Mouse (Mus musculus): ENCODE measurements around the gene Zfp976. TPM values are rescaled to one million over a fixed set of nuclear protein-coding genes. Genes with fewer than 3 reads are reported as not detected.
A peak's percentile ranks its signal among the peaks of the same experiment; 100 is the strongest.
"Not testable (repeated sequence)": the region's sequence is repeated elsewhere in the genome, so short reads cannot be mapped to it uniquely, and the experiment has no call there.

Zfp976 gene
- total RNA-seq (2021) = 1 to 10 TPM; 1.9 to 3.0 TPM

DNA sequence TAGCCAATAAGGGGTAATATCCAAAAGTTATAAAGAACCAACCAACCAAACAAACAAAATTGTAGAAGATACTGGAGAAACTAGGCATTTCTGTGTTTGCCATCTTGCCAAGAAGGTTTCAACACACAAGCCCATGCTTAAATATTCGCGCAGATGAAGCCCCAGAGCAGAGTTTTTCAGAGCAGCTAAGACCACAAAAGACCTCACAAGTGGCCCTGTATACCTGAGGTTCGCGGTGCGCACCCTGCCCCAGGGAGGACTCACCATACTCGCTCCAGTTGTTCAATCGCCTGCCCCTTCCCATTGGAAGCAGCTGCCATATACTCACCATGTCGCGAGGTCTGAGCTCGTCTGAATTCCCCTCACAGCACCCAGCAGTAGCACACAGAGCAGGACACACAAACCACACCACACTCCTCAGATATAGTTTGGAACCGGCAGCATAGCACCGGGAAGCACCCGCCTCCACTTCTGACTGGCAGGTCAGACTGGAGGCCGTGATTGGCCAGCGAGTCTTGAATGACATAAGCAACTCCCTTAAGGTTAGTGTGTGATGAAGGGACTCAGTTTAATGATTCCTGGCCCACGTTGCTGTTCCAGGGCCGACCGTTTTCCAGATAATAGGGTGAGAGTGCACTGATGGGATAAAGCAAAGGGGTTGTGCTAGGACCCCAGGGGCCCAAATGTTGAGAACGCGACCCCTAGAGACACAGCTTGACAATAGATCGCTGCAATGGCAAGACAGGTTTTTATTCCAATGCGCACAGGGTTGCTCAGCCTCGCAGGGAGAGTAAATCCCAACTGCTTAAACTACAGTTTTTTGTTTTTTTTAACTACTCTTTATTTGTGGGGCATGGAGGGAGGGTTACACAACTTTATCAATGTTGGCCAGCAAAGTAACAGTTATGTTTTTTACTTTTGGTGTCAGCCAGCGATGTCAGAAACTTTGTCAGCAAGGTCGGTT, at the start of gene Zfp976:
Gene Zfp976, minus strand, starts transcription at position 437 of the 964 bp plus-strand sequence.
- DNase-seq = peak; percentile 79
- intact Hi-C loops (cut with DNase I) = loop anchor here (5.0 to 10.0 kb wide), 2 partner anchors 50 to 472 kb away; partner anchors contain the start of genes Zfp936 and Zfp975

DNA sequence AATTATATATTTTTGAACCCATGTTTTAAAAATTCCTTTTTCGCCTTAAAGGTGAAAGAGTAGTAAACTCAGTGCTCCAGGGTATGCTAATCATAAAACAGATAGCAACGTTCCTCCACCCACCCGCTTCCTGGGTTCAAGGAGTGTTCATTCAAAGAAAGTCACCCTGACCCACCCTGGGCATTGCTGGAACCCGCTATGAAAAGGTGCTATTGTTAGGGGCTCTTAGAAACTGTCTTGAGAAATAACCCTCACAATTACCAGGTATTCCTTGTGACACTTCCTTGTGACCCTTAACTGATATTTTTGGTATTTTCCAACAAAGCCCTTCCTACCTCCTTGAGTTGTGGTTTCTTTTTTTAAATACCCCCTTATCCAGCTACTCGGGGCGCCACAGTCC, 37.7 kb upstream of the Zfp976 start:
- DNase-seq; intact Hi-C loops (cut with DNase I): not testable (repeated sequence)

DNA sequence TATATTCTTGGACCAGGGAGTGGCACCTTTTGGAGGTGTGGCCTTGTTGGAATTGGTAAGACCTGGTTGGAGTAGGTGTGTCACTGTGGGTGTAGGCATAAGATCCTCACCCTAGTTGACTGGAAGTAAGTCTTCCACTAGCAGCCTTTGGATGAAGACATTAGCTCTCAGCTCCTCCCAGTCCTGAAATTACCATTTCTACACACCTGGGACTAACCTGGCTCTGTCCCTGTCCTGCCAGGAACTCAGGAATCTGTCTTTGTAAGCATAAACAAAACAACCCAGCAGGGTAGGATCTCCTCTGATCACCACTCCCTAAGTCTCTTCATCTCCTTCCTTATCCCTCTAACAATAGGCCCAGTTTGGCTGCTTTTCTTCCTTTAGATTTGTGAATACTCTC, 37.3 kb upstream of the Zfp976 start:
- DNase-seq; intact Hi-C loops (cut with DNase I): not testable (repeated sequence)

DNA sequence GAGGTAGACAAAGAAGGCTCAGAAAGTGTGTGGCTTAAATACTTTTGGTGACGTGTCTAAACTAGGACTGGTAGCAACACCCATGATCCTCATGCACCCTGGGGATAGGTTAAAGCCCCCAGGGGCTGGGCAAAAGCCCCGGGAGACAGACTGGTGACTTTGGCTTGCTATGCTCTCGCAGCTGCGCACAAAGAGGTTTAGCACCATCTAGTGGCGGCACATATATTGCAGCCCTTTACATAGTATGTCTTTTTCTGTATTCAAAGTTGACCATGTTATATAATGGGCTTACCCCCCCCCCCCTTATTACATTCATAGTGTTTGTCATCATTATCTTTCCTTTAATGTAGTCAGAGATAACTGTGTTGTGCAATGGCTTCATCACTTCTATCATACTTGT, 17.8 kb upstream of the Zfp976 start:
- DNase-seq; intact Hi-C loops (cut with DNase I): not testable (repeated sequence)

DNA sequence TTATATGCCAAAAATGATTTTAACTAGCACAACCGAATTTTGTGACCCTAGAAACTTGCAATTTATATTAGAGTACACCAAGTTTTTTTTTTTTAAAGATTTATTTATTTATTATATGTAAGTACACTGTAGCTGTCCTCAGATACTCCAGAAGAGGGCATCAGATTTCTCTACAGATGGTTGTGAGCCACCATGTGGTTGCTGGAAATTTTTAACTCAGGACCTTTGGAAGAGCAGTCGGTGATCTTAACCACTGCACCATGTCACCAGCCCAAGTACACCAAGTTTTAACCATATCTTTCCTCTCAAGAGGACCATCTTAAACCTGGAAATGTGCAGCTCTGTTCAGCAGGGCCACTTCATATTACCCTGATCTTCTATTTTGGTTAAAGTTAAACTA, 12.8 kb upstream of the Zfp976 start:
- intact Hi-C loops (cut with DNase I); DNase-seq: not testable (repeated sequence)

DNA sequence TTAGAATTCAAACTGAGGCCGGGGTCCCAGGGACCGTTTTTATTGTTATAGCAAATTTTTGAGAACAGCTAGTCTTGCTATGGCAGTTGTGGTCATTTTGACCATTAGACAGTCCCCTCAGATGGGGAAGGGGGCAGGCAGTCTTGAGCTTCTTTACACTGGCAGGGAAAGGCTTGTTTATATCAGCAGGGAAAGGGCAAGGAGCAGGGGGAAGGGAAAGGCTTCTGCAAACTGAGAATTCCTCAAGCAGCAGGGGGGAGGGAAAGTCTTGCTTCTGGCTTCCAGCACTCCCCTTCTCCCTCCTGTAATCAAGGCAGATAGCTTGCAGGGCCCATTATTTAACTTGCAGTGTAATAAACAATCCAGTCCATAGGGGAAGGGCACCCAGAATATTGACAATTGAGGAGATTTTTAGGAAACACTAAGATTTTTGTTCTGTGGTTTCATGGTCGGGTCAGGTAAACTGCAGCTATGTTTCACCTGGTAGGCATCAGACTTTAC, 782 bp upstream of the Zfp976 start:
- peak in 1 of 2 experiments; percentile 4 for DNase-seq
- intact Hi-C loops (cut with DNase I) = loop anchor here (5.0 to 10.0 kb wide), 2 partner anchors 49 to 472 kb away; partner anchors contain the start of genes Zfp936 and Zfp975

DNA sequence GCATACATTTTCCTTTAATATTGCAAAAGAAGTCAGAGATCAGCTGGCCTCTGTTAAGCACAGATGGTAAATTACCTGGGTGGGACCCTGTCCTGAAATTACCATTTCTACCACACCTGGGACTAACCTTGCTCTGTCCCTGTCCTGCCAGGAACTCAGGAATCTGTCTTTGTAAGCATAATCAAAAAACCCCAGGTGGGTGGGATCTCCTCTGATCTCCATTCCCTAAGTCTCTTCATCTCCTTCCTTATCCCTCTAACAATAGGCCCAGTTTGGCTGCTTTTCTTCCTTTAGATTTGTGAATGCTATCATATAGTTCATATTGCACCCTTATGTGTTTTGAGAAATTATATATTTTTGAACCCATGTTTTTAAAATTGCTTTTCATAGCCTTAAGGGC, 11.4 kb downstream of the Zfp976 start:
- intact Hi-C loops (cut with DNase I); DNase-seq: not testable (repeated sequence)

DNA sequence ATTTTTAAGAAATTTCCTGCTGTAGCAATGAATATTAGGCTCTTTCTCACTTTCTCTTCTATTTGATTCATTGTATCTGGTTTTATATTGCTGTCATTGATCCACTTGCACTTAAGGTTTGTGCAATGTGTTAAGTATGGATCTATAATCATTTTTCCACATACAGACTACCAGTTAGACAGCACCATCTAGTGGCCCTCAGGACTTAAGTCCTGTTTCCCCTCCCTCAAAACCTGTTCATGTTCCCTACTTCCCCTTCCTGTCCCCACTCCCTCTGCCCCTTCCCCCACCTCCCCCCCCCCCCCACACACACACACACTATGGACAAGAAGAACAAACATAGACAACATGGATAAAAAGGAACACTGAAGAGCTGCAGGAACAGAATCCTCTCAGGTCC, 46.7 kb downstream of the Zfp976 start:
- intact Hi-C loops (cut with DNase I); DNase-seq: not testable (repeated sequence)

DNA sequence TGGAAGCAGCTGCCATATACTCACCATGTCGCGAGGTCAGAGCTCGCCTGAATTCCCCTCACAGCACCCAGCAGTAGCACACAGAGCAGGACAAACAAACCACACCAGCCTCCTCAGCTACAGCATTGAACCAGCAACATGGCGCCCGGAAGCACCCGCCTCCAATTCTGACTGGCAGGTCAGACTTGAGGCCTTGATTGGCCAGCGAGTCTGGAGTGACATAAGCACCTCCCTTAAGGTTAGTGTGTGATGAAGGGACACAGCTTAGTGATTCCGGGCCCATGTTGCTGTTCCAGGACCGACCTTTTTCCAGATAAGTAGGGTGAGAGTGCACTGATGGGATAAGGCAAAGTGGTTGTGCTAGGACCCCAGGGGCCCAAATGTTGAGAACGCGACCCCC, 50.0 kb downstream of the Zfp976 start, which contains the start of gene Zfp977:
Gene Zfp977, minus strand, starts transcription at position 135 of the 400 bp plus-strand sequence.
- intact Hi-C loops (cut with DNase I); DNase-seq: not testable (repeated sequence)

DNA sequence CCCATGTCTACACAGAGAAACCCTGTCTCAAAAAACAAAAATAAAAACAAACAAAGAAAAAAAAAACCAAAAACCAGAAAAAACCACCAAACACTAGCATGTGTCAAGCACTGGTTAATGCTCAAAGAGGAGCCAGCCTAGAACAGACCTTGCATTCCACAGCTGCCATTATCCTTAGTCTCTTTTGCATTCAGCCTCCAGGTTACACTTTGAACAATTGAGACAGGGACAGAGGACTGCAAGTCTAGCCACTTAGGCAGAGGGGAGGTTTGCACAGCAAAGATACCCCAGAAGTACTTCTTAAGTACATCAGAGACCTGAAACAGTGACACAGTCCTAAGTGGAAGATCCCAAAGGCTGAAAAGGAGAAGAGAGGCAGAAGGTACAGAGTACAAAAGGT, 51.1 kb downstream of the Zfp976 start:
- intact Hi-C loops (cut with DNase I); DNase-seq: not testable (repeated sequence)

DNA sequence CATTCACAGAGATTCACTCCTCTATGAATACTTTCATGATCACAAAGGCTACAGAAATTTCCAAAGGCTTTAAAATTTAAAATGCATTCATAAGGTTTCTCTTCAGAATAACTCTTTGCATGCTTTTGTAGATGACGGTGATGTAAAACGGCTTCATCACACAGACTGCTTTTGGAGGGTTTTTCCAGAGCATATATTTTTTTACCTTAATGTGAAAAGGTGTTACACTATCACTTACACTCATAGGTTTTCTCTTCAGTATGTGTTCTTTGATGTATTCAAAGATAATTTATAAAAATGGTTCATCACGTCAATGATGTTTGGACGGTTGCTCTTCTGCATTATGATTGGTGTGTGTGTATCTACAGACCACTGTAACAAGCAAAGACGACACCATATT, 63.9 kb downstream of the Zfp976 start, which contains the start of gene Gm21028:
Gene Gm21028, minus strand, starts transcription at position 101 of the 400 bp plus-strand sequence.
- intact Hi-C loops (cut with DNase I) = no loop called here
- no peak for DNase-seq

Small RNA genes within 50 kb of the gene (microRNA-seq; reads per million reads assigned to microRNA genes)
- gene Gm24938 = 0 reads per million in 2 experiments

Other genes starting within 250 kb of the Zfp976 start
- gene 4933421I07Rik, start 194.5 kb downstream of the Zfp976 start, total RNA-seq (2021) = not detected
- 1 to 10 TPM; 6.8 to 8.0 TPM for gene Zfp141, start 136.8 kb downstream of the Zfp976 start, total RNA-seq (2021)
- not detected for gene Gm21028, start 64.0 kb downstream of the Zfp976 start, total RNA-seq (2021)
- 1 to 10 TPM in 1 of 2 experiments, under 1 TPM in 1; 0.72 to 1.2 TPM for gene Zfp977, start 50.0 kb downstream of the Zfp976 start, total RNA-seq (2021)
- 1 to 10 TPM; 4.2 to 5.5 TPM for gene Zfp975, start 50.2 kb upstream of the Zfp976 start, total RNA-seq (2021)
- gene Gm17067, start 84.4 kb upstream of the Zfp976 start, total RNA-seq (2021) = not detected
- gene Vmn2r62, start 150.9 kb upstream of the Zfp976 start, total RNA-seq (2021) = not detected
- under 1 TPM; 0.07 TPM for gene Gm2381, start 224.6 kb upstream of the Zfp976 start, total RNA-seq (2021)